Mouse (Mus musculus) retina, postnatal 1 day (tissue): ENCODE measurements around the gene Per1.
A peak's percentile ranks its signal among the peaks of the same experiment; 100 is the strongest.

Experiments used
- DNase-seq: peaks from one replicate; pipeline ENCODE4 v3.0.0-alpha.2; 2012

The Per1 gene

DNA sequence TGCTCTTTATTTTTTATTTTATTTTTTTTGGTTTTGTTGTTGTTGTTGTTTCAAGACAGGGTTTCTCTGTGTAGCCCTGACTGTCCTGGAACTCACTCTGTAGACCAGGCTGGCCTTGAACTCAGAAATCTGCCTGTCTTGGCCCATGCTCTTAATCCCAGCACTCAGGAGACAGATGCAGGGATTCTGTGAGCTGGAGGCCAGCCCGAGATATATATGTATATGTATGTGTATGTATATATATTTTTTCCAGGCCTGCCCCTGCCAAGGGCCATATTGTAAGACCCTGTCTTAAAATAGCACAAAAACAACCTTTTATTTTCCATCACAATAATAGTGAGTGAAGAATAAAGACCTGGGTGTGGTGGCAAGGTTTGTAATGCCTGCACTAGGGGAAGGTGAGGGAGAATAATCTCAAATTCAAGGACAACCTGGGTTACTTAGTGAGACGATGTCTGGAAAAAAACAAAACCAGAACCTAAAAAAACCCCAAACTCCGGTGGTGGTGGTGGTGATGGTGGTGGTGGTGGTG lies 29.6 kb upstream of the Per1 start:
- DNase-seq: no peak

DNA sequence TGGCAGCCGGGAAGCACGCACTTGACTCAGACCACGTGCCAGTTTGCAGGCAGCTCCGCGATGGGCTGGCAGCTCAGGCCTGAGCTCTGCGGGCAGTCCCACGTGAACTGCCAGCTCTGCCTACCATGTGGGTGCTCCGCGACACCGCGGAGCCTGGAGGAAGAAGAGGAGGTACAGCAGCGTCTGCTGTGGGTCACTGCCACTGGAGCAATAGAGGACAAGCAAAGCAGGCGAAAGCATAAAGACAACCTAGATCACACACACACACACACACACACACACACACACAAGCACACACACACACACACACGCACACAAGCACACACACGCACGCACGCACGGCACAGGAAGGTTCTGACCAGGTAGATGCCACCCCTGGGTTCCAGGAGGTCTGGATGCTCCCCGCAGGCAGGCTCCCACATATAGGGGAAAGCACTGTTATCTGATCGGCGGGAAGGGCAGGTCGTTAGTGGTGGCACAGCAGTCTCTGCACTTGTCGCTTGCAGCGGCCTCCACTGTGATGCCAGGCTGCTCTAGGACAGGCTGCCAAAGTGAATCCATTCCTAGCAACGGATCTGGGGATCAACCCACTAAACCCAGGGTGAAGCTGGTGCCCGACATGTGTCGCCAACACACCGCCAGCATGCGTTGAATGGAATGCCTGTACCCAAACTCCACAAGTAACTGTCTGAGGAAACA lies 28.7 kb upstream of the Per1 start:
- DNase-seq: peak; percentile 64

DNA sequence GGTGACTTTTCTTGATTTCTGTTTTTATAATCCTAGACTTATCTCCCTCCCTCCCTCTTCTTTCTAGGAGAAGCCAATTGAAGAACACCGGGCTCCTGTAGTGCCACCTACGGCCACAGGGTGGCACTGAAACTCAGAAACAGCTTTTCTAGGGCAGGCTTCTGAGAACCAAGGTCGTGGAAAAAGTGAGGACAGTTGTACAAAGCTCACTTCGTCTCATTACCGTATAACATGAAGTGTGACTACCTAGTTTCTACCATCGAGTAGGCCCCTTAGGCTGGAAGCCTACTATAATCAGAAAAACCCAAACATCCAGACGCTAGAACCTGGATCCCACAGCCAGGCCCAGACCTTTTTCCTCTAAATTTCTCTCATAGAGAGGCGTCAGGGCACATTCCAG lies 28.1 kb upstream of the Per1 start:
- DNase-seq: peak; percentile 94

DNA sequence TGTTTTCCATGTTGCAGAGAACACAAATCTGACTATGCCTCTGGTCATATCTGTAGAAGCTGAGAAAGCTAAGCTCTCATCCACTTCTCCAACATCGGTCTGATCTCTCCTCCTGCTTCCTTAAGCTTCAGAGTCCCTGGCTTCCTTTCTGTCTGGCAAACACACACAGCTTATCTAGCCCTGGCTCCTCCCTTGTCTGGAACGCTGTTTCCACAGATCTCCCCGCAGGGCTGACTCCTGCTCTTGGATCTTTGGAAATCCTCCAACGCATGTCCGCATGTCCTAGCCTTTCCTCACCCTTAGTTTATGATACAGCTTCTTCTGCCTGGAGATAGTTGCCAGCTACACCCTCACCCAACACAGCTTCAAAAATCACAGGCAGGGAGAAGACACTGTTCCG lies 27.4 kb upstream of the Per1 start:
- no peak for DNase-seq

DNA sequence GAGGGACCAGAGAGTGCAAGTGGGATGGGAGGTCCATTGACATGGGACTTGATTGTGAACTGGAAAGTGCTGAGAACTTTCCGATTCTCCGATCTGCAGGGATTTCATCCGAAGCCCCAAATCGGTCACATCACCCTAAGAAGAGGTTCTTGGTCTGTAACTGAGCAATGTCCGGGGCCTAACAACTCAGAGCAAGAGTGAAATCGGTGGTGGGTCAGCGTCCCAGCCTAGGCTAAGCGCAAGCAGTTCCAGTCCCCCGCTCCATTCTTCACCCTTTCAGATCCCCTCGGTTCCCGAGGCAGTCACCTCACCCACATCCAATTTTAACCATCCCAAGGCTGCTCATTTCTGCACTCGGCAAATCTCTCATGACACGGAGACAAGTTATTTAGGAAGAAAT lies 24.9 kb upstream of the Per1 start:
- no peak for DNase-seq

DNA sequence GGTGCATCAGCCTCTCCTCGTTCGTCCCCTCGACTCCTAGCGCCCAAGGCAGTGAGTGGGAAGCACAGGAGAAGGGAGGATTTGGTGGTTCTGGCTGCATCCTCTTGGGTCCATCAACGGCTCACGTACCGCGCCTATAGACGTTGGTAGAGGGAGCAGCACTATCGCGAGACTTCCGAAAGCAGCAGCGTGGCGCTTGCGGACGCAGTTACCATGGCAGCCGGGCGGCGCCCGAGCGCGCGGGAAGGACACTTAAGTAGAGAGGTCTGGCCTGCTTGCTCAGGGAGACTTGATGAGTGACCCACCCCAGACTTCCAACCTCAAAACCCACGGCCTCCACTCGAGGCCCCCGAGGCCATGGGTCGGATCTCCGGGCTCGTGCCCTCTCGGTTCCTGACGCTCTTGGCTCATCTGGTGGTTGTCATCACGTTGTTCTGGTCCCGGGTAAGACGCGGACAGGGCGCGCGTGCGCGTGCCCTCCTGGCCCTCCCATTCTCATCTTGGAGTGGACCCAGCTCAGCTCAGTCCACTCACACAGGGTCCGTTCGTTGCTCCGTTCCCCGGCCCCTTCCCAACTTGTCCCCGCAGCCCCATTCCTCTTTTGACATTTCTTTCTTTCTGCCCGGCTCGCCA lies 24.3 kb upstream of the Per1 start, which contains the start of gene Tmem107:
Gene Tmem107, plus strand, starts transcription at position 217 of the 633 bp plus-strand sequence.
- DNase-seq: peak; percentile 98

DNA sequence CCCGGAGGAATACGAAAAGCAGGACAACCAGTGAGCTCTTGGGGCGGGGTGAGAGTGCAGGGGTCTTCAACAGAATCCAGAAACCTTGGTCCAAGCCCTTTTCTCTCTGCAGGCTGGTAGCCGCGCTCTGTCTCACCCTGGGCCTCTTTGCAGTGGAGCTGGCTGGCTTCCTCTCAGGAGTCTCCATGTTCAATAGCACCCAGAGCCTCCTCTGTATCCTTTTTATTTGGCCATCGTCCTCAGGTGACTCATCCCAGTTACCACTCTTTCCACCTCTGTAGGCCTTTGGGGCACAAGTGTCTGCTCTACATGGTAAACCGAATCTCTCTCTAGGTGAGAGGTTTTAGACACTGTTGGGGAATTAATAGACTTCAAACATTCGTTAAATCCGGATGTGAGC lies 23.8 kb upstream of the Per1 start:
- no peak for DNase-seq

DNA sequence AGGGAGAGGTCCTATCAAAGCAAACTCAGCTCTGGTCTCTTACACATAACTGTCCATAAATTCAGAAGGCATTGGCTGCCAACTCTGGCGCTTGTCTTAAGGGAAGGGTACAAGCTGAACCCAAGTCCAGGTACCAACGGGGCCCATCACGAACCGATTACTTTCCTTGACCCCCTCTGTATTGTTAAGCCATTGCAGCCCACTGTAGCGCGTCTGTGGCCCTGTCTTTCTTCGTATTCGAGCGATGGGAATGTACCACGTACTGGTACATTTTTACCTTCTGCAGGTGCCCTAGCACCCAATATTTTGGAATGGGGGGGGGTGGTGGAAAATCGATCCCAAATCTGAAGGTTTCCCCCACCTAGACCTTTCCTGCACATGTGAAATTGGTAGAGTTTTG lies 22.8 kb upstream of the Per1 start:
- DNase-seq: no peak

DNA sequence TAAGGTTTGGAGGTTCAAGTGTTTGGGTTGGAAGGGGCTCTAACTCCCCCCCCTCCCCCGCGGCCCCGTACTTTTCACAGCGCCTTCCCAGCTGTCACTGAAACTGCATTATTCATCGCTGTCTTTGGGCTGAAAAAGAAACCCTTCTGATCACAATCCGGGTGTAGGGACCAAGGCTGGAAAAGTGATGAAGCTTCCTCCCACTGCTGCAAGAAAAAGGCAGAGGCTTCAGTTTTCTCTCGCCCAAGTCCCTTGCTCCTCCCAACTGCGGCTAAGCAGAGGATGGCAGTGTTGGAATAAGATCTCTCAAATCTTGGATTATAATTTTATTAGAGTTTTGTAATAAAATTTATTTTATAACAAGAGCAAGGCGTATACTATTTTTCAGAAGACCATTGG lies 22.4 kb upstream of the Per1 start:
- no peak for DNase-seq

DNA sequence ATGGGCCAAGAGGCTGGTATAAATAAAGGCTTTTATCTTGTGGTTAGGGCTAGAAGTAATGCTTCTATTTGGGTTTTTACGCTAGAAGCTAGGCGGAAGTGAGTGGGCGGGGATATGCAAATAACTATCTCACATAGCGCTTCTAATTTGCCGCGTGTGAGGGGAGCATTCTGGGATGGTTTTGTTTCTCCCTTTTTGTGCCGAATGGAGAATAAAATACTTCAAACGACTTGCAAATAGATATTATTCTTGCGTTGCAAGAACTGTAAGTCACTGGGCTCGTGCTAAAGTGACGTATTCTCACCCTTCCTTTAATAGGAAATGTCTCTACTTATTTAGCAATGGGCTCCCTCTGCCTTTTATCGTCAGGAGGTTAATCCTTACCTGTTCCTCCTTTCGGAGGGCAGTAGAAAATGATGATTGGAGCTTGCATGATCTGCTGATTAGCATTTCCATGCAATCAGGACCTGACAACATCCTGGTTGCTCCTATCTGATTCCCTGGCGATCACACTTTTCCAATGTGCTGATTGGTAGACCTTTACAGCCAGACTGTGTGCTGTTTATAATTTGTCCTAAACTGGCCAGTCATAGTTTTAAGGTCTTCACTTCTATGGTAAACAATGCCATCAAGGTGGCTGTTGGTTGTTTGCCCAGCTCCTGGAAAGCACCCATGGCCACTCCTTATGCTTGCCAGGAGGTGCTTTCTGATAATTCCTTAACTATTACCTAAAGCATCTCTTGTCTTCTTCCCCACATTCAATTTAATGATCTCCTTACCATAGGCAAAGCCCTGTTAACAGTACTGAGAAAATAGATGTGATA lies 21.7 kb upstream of the Per1 start:
- peak; percentile 96 for DNase-seq

DNA sequence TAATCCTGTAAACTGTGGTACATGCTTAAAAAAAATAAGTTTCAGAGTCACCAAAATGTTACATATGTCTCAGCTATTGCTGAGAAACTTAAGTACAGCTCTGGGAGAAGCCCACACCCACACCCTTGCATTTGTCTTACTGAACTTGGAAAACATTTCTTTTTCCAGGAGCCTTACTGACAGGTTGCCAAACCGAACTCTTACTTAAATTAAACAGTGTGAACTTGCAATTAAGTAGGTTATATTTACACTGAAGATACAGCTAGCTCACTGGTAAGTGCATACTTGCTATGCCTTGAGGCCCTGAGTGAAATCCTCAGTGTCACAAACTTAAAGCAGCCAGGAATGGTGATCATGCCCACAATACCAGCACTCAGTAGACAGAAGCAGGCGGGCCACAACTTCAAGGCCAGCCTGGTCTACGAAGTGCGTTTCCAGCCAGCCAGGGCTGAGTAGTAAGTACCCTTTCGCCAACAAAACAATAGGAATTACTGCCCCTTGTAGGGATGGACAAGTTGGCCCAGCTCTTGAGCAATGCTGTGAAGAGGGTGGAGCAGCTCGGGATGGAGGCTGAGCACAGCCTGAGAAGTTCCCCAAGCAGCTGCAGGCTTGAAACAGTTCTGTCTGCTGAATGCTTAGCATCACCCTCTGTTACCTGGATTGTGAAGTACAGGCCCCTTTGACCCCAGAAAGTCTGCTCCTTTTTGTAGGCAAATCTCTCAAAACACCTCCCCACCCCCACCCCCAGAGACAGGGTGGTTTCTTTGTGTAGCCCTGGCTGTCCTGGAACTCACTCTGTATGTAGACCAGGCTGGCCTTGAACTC lies 20.9 kb upstream of the Per1 start:
- DNase-seq: no peak

DNA sequence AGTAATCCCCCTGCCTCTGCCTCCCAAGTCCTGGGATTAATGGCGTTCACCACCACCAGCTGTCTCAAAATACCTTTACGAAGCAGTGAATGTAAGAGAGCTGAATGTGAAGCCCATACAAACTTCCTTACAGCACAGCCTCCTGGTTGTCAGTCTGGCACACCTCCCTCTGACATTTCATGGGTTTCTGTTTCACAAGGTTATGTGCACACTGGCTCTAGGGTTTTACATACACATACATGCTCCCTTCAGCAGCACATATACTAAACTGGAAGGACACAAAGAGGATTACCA lies 20.3 kb upstream of the Per1 start:
- DNase-seq: no peak

DNA sequence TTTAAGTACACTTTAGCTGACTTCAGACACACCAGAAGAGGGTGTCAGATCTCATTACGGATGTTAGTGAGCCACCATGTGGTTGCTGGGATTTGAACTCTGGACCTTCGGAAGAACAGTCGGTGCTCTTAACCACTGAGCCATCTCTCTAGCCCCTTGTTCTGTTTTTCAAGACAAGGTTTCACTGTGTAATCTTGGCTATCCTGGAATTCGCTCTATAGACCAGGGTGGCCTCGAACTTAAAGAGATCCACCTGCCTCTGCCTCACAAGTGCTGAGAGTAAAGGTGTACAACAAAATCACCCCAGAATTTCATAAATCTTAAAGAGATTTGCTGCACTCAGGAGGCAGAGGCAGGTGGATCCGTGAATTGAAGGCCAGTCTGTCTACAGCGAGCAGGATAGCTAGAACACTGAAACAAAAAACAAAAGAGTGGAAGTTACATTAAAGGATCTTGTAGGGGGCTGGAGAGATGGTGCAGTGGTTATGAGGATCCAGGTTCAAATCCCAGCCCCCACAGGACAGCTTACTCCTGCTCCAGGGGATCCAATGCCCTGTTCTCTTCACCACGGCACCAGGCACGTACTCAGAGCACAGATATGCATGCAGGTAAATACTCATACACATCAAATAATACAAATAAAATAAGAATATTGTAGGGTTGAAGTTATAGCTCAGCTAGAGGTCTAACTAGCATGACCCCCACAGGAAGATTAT lies 19.1 kb upstream of the Per1 start:
- DNase-seq: no peak

DNA sequence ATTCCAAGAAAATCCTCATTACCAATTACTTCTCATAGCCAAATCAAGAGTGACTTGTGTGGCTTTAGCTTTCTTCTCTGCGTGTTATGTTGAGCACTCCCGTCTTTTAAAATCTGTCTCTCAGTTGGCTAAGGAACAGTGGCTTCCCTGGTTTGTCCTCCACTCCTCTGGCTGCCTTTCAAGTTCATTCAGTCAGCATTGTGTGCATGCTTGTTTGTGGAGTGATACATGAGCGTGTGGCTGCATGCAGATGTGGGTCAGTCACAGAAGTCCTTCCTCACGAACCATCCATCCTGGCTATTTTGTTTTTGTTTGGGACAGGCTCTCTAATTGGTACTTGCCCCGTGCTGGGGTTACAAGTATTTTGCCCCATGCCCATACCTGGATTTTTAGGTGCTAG lies 18.4 kb upstream of the Per1 start:
- no peak for DNase-seq

DNA sequence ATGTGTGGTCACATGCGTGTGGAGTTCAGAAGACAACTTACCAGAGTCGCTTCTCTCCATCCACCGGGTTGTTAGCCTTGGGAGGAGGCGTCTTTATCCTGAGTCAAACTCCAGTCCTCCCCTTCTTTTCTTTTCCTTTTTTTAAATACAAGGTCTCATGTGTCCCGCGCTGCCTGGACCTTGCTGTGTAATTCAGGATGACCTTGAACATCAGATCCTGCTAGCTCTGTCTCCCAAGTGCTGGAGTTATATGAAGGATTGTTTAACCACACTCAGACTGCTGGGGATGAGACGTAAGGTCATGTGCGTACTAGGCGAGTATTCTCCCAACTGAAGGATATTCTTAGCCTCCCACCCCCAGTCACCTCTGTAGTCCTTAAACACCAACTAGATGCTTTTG lies 17.7 kb upstream of the Per1 start:
- DNase-seq: no peak

DNA sequence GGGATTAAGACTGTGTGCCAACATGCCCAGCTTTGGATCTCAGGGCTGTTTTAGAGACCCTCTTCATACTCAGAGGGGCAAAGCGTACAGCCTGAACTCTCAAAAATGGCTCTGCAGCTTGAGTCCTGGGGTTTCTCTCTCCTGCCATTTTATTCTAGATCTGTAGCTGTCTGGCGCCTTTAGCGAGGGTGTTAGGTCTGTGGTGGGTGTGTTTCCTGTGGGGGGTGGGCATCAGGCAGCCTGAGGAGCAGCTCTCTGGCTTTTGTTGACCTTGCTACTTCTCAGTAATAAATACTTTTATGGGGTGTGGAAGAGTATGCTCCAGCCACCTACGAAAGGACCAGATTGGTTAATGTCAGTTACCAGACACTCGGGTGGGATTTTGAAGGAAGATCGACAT lies 17.0 kb upstream of the Per1 start:
- no peak for DNase-seq

DNA sequence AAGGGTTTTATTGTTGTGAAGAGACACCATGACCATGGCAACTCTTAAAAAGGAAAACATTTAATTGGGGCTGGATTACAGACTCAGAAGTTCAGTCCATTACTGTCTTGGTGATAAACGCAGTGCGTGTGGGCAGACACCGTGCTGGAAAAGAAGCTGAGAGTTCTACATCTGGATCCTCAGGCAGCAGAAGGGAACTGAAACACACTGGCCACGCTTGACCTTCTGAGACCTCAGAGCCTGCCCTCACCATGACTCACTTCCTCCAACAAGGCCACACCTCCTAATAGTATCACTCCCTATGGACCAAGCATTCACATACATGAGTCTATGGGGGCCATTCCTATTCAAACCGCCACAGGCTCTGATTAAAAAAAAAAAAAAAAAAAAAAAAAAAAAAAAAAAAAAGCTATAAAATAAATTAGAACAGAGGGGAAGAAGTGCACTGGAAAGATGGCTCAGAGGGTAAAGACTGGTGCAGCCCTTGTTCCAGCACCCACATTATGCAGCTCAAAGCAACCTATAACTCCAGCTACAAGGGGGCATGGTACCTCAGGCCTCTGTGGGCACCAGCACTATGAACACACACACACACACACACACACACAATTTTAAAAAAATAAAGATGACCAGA lies 16.1 kb upstream of the Per1 start:
- DNase-seq: no peak

DNA sequence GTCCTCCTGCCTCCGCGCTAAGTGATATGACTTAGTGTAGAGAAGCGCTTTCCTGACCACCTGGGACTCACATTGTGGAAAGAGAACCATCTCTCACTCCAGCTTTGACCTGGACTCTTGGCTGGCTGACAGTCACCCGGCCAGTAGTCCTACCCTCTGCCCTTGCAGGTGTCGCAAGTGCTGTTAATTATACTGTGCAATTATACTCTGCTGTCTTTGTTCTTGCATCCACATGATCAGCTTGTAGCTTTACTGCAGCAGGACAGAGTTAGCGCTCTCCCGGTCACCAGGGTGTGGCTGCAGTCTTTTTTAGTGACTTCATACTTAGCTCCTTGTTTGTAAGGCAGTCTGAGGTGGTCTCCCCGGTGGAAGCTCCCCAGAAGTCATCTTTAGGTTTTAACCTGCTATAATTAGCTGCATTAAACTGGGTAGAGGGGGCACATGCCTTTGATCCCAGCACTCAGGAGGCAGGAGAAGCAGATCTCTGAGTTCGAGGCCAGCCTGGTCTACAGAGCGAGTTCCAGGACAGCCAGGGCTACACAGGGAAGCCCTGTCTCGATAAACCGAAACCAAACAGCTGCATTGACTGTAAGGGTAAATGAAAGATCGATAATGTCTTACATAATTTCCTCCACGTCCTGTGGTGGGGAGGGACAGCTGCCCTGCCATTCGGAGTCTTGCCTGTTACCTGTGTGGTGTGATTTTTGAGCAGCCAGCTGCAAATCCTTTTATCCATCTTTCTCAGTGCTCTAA lies 14.7 kb upstream of the Per1 start:
- DNase-seq: no peak

DNA sequence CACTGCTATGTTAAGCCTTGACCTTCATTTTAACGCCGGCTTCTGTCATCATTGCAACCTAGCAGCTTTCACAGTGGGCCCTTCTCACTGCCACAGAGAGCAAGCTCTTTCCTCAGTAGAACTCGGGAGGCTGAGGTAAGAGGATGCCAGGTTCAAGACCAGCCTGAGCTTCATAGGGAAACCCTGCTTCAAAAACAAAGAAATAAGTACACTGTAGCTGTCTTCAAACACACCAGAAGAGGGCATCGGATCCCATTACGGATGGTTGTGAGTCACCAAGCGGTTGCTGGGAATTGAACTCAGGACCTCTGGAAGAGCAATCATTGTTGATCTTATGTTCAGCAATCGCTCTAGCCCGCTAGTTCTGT lies 14.2 kb upstream of the Per1 start:
- DNase-seq: no peak

DNA sequence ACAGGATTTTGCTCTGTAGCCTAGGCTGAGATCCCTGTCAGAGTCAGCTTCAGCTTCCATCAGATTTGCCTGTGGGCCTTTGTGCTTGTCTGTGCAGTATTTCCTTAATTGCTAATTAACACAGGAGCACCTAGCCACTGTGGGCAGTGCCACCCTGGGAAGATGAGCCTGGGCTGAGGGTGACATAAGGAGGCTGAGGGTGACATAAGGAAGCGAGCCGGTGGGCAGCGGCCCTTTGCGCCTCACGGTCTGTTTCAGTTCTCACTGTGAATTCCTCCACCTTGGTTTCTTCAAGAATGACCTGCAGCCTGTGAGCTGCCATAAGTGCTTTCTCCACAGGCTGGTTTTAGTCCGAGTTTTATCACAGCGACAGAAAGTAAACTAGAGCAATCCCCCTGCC lies 13.4 kb upstream of the Per1 start:
- DNase-seq: no peak

DNA sequence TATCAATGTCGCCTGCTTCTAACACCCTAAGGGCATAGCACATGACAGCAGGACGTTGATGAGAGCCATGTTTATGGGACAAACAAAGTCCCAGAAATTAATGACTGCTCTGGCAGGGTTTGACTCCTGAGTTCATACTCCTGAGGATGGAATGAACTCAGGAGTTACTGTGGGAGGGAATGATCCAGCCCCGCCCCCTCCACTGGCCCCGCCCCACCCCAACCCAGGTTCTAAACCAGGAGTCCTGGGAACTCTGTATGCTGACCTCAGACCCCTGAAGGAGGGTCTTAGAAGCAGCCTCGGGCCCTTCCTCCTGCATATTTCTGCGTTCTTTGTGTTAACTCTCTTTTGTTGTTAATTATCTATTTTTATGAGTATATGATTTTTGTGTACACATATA lies 9.4 kb upstream of the Per1 start:
- no peak for DNase-seq
